ENCODE assay signal across 11 mouse cellular contexts in the genomic region with DNA sequence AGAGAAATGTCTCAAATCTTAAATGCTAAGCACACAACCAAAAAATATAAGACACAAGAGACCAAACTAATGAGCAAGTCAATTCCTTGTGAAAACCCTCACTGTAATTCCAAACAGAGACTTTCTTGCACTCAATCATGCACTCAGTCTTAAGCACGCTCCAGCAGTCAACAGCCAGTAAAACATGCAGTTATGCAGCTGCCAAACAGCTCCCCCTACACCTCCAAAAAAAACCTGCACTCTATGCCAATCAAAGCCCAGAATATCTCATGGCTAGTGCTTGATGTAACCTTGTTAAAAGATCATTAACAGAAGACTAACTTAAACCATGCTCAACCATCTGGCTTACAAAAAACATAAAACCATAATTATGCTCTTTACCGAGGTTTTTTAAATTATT.
A peak's percentile ranks its signal among the peaks of the same experiment; 100 is the strongest.
DNase-seq lines count a peak whose midpoint lies in the region; ATAC-seq and TF ChIP-seq lines count a peak whose summit lies in the region.
"Had no signal": no experiment of that assay in that cellular context is flagged by ENCODE, and none has a peak within 500 bp of the region (broad histone marks: within the 10 kb centered on the region; RNA-seq: fewer than 3 reads in every experiment).

No protein-coding gene starts in this region.

- H3K27ac ChIP-seq in heart, adult 2 months = no peak overlapping the region
- H3K27ac ChIP-seq in heart, embryonic 10.5 days = no peak overlapping the region
- H3K27ac ChIP-seq in midbrain, postnatal 0 days (ENCODE audit: low read depth, low read length) = no peak overlapping the region
- H3K27ac ChIP-seq in midbrain, embryonic 13.5 days = no peak overlapping the region
- H3K27ac ChIP-seq: hindbrain, embryonic 13.5 days had no signal

- no peak for ATAC-seq in midbrain, postnatal 0 days (ENCODE audit: low FRiP score)
- ATAC-seq in midbrain, embryonic 13.5 days = no peak
- ATAC-seq in granulocyte monocyte progenitor cell, adult 5-6 weeks (replicated peaks; ENCODE audit: poor library complexity, severe bottlenecking) = 0 out of 2 replicates have a peak, but pooled peaks have one; percentile 22

- WGBS in heart, adult 2 months = 61% methylated on average over 2 of the region's 2 CpGs
- 49% methylated on average over 2 of the region's 2 CpGs for WGBS in heart, embryonic 10.5 days
- WGBS in midbrain, postnatal 0 days = 60% methylated on average over 2 of the region's 2 CpGs
- 72% methylated on average over 2 of the region's 2 CpGs for WGBS in midbrain, embryonic 13.5 days

- TF ChIP-seq EP300 in heart, adult 2 months (IDR thresholded peaks at IDR 0.05; ENCODE audit: insufficient read depth, low read depth, low read length) = no peak

- H3K9me3 ChIP-seq in heart, embryonic 10.5 days = no peaks in the 10 kb centered on the region
- H3K9me3 ChIP-seq in midbrain, postnatal 0 days (ENCODE audit: low read length) = no peaks in the 10 kb centered on the region
- H3K9me3 ChIP-seq in midbrain, embryonic 13.5 days = no peaks in the 10 kb centered on the region
- H3K9me3 ChIP-seq: hindbrain, embryonic 13.5 days had no signal

- no peak overlapping the region for H3K9ac ChIP-seq in heart, adult 2 months (ENCODE audit: low read depth, low read length)
- no peak overlapping the region for H3K9ac ChIP-seq in midbrain, postnatal 0 days (replicated peaks; ENCODE audit: low read length, poor library complexity, severe bottlenecking)
- H3K9ac ChIP-seq in midbrain, embryonic 13.5 days (replicated peaks) = no peak overlapping the region
- H3K9ac ChIP-seq: hindbrain, embryonic 13.5 days had no signal

- H3K4me2 ChIP-seq in midbrain, postnatal 0 days (ENCODE audit: low read depth, low read length, poor library complexity, severe bottlenecking) = no peak overlapping the region
- H3K4me2 ChIP-seq in midbrain, embryonic 13.5 days (replicated peaks) = no peak overlapping the region
- H3K4me2 ChIP-seq: hindbrain, embryonic 13.5 days; midbrain, embryonic 11.5 days had no signal

- H3K79me2 ChIP-seq in heart, adult 2 months (replicated peaks; ENCODE audit: control insufficient read depth, insufficient read depth, low read length) = no peaks in the 10 kb centered on the region

- H3K36me3 ChIP-seq in heart, adult 2 months (ENCODE audit: control insufficient read depth, insufficient read depth, low read length) = no peaks in the 10 kb centered on the region
- no peaks in the 10 kb centered on the region for H3K36me3 ChIP-seq in heart, embryonic 10.5 days
- H3K36me3 ChIP-seq in midbrain, postnatal 0 days (ENCODE audit: insufficient read depth, low read length) = no peaks in the 10 kb centered on the region
- H3K36me3 ChIP-seq in midbrain, embryonic 13.5 days = no peaks in the 10 kb centered on the region
- no peaks in the 10 kb centered on the region for H3K36me3 ChIP-seq in splenic B cell, adult 2 months (ENCODE audit: control insufficient read depth, insufficient read depth, low read length, poor library complexity, severe bottlenecking)
- H3K36me3 ChIP-seq: hindbrain, embryonic 13.5 days had no signal

- DNase-seq in heart, adult 2 months = peak in 1 of 2 experiments; percentile 12
- no peak for DNase-seq in heart, embryonic 10.5 days (ENCODE audit: low spot score)
- DNase-seq in midbrain, postnatal 0 days (ENCODE audit: low spot score) = peak; percentile 54
- peak; percentile 6 for DNase-seq in splenic B cell, adult 2 months (ENCODE audit: low read depth, low spot score)
- no peak for DNase-seq in frontal cortex, postnatal 14 days (ENCODE audit: low spot score in 2 of 2)
- no peak for DNase-seq in spleen, postnatal 4 days (ENCODE audit: low spot score in 2 of 2)
- DNase-seq: cerebellum, postnatal 36 days had no signal

- H3K4me3 ChIP-seq in heart, adult 2 months = no peak overlapping the region
- H3K4me3 ChIP-seq in heart, embryonic 10.5 days = no peak overlapping the region
- H3K4me3 ChIP-seq in midbrain, postnatal 0 days (ENCODE audit: low read depth, low read length) = no peak overlapping the region
- no peak overlapping the region for H3K4me3 ChIP-seq in midbrain, embryonic 13.5 days (replicated peaks)
- H3K4me3 ChIP-seq: hindbrain, embryonic 13.5 days had no signal

- TF ChIP-seq POLR2A in heart, adult 2 months (IDR thresholded peaks at IDR 0.05; ENCODE audit: insufficient read depth, low read depth, low read length) = no peak

- TF ChIP-seq CTCF in heart, adult 2 months (IDR thresholded peaks at IDR 0.05) = peak; percentile 67
- peak; percentile 57; the same call in 1 of the 2 replicates for TF ChIP-seq CTCF in midbrain, postnatal 0 days (IDR thresholded peaks at IDR 0.05)

- H3K27me3 ChIP-seq in heart, adult 2 months (ENCODE audit: control insufficient read depth, insufficient read depth, low read length) = no peaks in the 10 kb centered on the region
- H3K27me3 ChIP-seq in heart, embryonic 10.5 days (ENCODE audit: insufficient read depth, poor library complexity, severe bottlenecking) = no peaks in the 10 kb centered on the region
- no peaks in the 10 kb centered on the region for H3K27me3 ChIP-seq in midbrain, postnatal 0 days (ENCODE audit: insufficient read depth, low read length)
- H3K27me3 ChIP-seq in midbrain, embryonic 13.5 days = no peaks in the 10 kb centered on the region
- H3K27me3 ChIP-seq in splenic B cell, adult 2 months (ENCODE audit: control insufficient read depth, insufficient read depth, low read length, poor library complexity, severe bottlenecking) = no peaks in the 10 kb centered on the region
- H3K27me3 ChIP-seq: hindbrain, embryonic 13.5 days had no signal

- intact Hi-C loops in heart, adult 2 months (cut with DNase I) = no loop called here

- no peaks in the 10 kb centered on the region for H3K4me1 ChIP-seq in heart, adult 2 months (ENCODE audit: control insufficient read depth, insufficient read depth, low read length)
- H3K4me1 ChIP-seq in heart, embryonic 10.5 days = no peaks in the 10 kb centered on the region
- no peaks in the 10 kb centered on the region for H3K4me1 ChIP-seq in midbrain, postnatal 0 days (ENCODE audit: insufficient read depth, low read length)
- no peaks in the 10 kb centered on the region for H3K4me1 ChIP-seq in midbrain, embryonic 13.5 days (replicated peaks)
- H3K4me1 ChIP-seq: hindbrain, embryonic 13.5 days had no signal

Comparison
In these comparisons a context has a peak if more than half of its experiments do, and no peak if none do; other contexts are left out.
1. DNase-seq: peak in midbrain, postnatal 0 days (single experiment) and splenic B cell, adult 2 months (single experiment); none in heart, embryonic 10.5 days (single experiment), frontal cortex, postnatal 14 days (0 of 2) and spleen, postnatal 4 days (0 of 2).